Mouse (Mus musculus): ENCODE results near the gene Ptcd2.

The Ptcd2 gene

DNA sequence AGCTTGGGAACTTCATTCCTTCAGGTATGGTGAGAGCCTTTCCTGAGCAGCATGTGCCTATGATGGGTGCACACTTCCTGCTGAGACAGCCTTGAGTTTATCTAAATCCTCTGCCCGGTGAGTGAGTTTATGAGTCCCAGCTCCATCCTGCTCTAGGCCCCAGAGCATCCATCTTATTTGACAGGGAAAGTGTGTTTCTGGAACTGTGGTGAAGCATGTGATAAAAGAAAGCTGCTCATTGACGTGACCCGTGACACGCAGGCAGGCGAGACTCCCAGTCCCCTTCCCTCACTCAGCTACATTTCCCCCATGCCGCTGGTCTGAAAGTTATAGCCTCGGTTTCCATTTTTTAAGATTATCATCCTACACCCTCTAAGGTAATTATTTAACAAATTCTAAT, 11.4 kb upstream of the Ptcd2 start:
- WGBS = 87% methylated on average over 7 of the region's 7 CpGs

DNA sequence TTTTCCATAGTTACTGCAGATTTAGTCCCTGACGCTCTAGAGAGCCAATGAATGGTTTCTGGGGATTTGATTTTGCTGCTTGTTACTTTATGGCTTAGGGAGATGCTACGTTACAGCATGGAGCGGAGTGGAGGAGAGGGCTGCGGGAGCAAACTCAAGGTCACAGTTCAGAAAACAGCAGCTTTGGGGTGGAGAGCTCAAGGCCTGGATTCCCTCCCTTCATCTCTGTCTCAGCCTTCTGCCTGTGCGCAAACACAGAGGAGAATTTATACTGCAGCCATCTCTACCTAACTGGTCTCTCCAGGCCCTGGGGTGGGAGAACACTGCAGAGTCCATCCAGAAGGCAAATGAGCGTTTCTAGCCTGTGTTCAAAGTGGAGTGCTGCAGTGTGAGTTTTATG, 10.6 kb upstream of the Ptcd2 start:
- WGBS = 91% methylated on average over 6 of the region's 6 CpGs

GRCm38 (mm10) chr13:99353490-99353851, 9.0 kb upstream of the Ptcd2 start:
- 2% methylated on average over 7 of the region's 7 CpGs for WGBS

DNA sequence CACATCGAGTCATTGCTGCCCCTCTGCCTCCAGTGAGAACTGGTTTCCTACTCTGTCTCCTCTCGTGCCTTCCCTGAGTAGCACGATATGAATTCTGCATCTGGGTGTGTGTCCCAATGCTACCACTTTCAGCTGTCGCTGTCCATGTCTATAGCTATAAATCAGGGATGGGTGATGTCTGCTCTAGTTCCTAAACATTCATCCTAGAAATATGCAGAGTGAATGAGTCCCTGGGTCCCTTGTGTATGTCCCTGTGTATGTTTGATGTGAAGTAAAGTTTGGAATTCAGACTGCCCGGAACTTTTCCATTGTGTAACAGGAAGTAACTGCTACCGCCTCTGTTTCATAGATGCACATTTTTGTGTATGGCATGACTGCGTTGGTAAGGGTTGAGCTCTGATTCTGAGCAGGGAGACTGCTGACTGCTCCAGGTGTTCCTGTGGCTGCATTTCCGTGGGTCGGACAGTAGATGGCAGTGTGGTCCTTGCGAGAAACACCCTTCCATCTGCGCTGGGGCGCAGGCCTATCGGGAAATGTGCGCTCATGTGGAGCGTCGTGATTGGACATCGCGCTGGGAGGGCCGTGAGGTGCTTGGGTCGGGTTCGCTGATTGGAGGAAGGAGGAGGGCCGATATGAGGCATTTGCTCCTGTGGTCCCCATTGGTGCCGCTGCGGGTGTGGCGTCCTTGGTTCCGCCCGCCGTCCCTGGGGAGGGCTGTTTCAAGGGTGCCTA, 8.4 kb upstream of the Ptcd2 start:
- 10% methylated on average over 28 of the region's 28 CpGs for WGBS

GRCm38 (mm10) chr13:99351596-99351995, 7.1 kb upstream of the Ptcd2 start:
- 74% methylated on average over 3 of the region's 3 CpGs for WGBS

DNA sequence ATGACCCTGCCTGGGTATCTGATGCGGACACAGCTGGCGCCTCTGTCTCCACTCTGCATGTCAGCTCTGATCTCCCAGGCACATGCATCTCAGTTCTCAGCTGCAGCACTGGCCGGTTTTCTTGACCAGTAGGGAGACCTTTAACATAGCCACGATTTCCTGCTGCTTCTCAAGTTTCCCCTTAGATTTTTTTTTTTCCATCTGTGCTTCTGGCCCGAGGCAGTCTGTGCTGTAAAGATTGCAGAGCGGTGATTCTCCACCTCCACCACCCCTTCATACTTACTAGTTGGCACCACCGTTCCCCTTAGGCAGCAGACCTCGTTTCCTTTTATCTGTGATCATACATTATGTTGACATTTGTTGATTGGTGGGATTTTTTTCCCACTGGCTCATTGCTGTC, 6.7 kb upstream of the Ptcd2 start:
- WGBS = 62% methylated on average over 8 of the region's 8 CpGs

GRCm38 (mm10) chr13:99350009-99350408, 5.5 kb upstream of the Ptcd2 start:
- 84% methylated on average over 6 of the region's 6 CpGs for WGBS

DNA sequence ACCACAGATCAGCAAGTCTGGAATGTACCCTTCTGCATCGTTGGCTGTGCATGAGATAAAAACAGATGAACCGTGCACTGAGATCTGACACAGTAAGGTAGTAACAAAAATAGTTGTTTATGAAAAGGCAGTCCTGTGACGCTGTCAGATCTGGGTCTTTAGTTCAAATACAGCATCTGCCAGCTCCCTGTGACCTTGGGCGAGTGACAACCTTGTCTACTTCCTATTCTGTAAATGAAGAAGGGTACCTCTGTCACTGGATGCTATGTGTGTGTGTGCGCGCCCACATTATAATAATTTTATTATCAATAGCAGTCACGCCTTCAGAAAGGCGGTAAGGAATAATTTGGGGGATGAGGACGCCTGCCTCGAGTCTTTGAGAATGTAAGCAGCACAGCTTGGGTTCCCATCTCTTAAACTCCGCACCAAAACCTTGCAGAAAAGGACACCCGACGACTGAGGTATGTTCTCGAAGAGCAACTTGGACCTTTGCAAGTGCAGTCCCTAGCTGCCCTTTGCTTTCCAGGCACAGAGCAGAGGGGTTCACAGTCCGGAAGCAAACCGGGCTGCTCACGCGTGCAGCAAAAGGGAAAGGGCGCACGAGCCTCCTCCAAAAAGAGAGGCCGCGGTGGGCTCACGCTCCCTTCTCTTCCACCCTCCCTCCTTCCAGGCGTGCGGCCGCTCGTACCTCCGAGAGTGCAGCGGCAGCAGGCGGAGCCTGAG, 468 bp downstream of the Ptcd2 start:
- under 1% methylated on average over 30 of the region's 30 CpGs for WGBS

DNA sequence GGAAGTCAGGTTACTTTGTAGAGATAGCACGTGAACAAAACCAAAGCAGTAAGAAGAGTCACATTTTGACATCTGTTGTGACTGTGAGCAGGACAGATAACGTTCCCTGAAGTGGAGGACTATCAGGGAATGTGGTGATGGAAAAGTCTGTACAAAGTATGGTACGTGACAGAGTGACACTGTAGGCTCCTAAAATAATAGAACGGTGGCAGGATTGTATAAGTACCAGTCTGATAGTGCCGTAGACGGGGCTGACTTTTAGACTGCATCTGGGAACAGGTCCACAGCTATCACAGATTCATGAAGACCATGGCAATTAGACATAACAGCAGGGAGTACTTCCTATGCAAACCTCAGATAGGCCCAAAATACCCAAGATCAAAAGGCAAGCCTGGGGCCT, 3.0 kb downstream of the Ptcd2 start:
- WGBS = 87% methylated on average over 6 of the region's 6 CpGs

DNA sequence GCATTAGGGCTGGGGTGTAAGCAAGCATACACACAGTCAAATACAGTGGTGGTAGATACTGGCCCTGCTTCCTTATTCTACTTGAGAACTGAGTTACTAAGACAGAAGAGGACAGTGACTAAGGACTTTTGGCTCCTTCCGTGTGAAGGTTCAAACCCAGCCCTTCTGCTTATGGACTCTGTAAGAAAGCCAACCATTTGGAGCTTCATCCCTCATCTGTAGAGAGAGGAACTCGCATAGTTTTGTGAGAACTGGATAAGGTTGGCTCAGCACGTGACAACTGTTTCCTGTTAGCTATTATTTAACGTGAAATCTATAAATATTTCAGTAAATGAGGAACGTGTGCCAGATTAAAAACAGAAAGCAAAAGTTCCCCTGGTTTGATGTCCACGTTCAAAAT, 7.0 kb downstream of the Ptcd2 start:
- WGBS = 57% methylated on average over 6 of the region's 6 CpGs

DNA sequence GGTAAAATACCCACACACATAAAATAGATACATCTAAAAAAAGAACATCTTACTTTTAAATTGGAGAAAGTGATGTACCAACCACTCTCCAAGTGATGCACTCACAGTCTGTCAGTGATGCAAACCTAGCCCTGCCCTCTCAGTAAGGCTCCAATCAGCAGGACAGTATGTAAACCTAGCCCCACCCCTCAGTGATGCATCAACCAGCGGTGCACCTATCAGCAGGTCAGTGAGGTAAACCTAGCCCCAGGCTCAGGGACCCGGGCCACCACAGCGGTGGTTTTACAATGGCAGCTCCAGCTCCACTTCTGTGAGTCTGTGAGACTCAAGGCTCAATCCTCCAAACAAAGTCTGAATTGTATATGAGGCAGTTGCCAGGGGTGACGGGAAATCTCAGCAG, 13.2 kb downstream of the Ptcd2 start:
- 59% methylated on average over 4 of the region's 4 CpGs for WGBS

DNA sequence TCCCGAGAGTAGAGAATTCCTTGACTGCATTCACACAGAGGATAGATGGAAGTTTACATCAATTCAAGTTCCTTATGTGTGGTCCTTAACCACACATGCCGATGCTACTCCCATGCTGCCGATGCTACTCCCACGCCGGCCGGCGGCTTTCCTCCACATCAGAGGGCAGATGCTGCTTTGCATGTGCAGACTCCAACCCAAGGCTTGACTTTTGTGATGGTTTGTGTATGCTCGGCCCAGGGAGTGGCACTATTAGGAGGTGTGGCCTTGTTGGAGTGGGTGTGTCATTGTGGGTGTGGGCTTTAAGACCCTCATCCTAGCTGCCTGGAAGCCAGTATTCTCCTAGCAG, 20.2 kb downstream of the Ptcd2 start:
- 82% methylated on average over 8 of the region's 8 CpGs for WGBS

DNA sequence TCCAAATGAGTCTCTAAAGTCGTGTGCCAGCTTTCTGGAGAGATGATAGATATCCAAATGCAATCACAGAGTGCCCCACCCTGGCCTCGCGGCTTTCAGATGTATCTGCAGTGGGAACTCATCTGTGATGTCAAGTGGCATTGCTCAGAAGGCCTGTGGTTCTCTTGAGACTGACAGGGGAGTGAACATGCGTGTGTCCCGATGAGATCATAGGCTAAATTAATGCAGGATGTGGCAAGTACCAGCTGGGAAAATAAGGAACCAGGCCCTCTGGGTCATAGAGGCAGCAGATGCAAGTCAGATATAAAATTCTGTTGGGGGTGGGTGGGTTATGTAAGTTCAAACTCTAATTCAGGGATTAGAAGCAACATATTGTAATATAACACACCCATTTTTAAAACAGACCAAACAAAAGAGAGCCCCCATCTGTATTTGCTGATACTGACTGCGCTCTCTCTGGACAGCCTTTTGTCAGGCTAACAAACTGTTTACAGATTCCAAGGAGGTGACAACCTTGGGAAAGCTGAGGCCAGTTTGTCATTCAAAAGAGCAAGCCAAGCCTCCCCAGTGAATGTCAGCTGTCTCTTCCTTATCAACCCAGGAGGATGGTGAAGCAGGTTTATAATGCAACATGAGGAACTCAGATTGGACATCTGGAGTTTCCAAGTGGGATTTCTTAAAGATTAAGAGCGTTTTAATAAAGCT, 20.7 kb downstream of the Ptcd2 start:
- WGBS = 63% methylated on average over 7 of the region's 7 CpGs

DNA sequence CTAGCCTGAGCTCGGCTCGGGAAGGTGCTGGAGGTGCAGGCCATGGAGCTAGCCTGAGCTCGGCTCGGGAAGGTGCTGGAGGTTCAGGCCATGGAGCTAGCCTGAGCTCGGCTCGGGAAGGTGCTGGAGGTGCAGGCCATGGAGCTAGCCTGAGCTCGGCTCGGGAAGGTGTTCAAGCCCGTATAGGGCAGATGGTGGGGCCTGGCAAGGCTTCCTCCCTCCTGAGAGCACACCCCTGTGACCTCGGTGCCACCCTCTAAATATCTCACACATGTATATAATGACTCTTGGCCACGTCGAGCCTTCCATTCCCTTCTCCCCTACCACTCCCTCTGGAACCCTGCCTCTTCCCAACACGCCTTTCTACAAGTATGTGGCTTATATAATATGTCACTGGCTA, 21.6 kb downstream of the Ptcd2 start:
- WGBS = 81% methylated on average over 13 of the region's 13 CpGs

GRCm38 (mm10) chr13:99320453-99320852, 24.1 kb downstream of the Ptcd2 start:
- 93% methylated on average over 7 of the region's 7 CpGs for whole genome bisulfite sequencing

GRCm38 (mm10) chr13:99317058-99317457, 27.4 kb downstream of the Ptcd2 start:
- 31% methylated on average over 4 of the region's 4 CpGs for WGBS

DNA sequence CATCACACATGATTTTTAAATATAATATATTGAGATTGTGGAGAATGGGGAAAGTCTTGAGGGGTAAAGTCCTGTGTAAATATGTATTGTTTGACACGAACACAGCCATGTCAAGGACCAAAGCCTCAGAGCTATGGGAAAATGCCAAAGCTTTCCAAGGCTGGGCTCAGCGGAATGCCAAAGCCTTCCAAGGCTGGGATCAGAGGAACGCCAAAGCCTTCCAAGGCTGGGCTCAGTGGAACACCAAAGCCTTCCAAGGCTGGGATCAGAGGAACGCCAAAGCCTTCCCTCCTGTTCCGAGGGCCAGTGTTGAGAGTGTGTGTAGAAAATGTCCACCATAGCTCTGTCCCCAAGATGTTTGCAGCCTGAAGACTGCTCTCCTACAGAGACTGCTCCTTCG, 28.1 kb downstream of the Ptcd2 start:
- 84% methylated on average over 6 of the region's 6 CpGs for WGBS

DNA sequence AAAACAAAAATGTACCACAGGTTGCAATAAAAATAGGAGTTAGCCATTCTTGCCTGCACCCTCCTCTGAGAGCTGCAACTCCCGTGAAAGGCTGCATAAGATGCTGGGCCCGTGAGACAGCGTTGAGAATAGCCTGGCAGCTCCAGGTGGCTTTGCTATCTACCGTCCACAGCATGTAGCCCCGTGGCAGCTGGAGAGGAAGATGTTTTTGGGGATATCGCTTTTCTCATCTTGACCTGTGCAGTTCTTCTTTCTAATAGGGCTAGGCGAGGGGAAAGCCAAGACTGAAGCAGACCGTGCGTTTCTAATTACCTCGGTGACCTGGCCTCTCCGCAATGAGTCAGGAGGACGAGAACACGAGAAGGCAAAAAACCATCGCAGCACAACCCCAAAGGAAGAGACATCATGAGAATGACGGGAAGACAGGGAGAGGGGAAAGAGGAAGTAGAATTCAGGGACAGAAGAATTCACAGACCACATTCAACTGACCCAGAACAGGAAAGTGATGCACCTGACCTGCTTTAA, 29.8 kb downstream of the Ptcd2 start:
- WGBS = 92% methylated on average over 15 of the region's 15 CpGs

- 95% methylated on average over 5 of the region's 5 CpGs for WGBS
Measured at GRCm38 (mm10) chr13:99314098-99314497, 30.4 kb downstream of the Ptcd2 start.

DNA sequence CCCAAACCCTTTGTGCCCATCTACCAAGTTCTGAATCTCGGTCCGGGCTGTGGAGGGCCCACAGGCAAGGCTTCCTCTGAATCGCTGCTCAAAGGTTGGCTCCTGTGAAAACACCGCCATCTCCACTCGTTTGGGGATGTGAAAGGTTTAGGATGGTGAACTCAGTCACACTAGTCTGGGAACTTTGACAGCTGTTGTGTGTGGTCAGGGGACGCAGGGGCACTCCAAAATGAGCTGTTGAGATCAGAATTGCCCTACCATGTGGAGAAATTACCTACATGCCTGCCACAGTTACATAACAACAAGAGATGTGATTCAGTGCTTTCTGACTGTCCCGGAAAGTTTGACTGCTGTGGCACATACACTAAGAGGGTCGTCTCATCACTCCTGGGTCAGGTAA, 36.1 kb downstream of the Ptcd2 start:
- 90% methylated on average over 8 of the region's 8 CpGs for whole genome bisulfite sequencing

GRCm38 (mm10) chr13:99307930-99308359, 36.6 kb downstream of the Ptcd2 start:
- 58% methylated on average over 5 of the region's 5 CpGs for WGBS

GRCm38 (mm10) chr13:99306164-99306563, 38.3 kb downstream of the Ptcd2 start:
- whole genome bisulfite sequencing = 92% methylated on average over 8 of the region's 8 CpGs

GRCm38 (mm10) chr13:99305186-99305585, 39.3 kb downstream of the Ptcd2 start:
- 59% methylated on average over 1 of the region's 1 CpGs for WGBS

All from cerebral cortex, adult 2 months (tissue).